Mouse (Mus musculus) spleen, embryonic (tissue): Measurements from ENCODE around the gene Gm45234.

Experiments
- CTCF ChIA-PET: fragments of 350-600 bp; sonication (Branson Sonifier 250); formaldehyde crosslinking; loops from one replicate; lab custom pipeline; 2022; lab: Charles Lee

Gene Gm45234

DNA sequence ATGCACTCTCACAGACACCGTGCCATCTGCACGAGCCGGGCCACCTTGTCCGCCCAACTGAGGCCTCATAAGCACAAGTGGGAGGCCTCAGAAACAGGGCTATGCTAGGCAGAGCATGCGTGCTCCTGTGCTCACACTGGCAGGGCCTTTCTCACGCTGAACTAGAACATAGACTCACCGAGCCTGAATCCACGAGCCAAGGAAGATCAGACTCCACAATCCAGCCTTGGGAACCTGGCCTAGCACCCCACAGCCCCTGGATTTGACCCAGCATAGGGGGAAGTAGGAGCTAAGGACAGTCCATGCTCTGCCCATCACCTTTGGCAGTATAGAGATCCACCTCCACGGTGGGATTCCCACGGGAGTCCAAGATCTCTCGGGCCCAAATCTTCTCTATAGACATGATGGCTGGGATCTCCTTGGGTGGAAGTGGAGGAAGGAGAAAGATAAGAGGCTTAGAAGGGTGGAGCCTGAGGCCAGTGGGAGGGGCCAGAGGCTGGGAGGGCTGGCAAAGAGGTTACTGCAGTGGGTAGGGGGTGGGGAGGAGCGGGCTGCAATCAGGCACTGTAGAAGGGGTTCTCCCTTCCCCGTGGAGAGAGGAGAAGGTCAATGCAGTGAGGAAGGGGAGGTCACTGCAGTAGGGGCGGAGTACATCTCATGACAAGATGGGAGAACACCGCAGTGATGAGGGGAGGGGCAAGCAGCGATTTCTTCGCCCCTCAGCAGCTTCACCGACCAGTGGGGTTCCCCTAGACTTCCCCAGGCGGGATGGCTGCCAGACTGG lies 12.3 kb upstream of the Gm45234 start:
- CTCF ChIA-PET = interaction anchor here (0.6 kb wide), 1 partner anchor 48 kb away, joined by 3 read pairs; no protein-coding TSS in a partner anchor

GRCm38 (mm10) chr6:124767536-124767919 lies 11.7 kb upstream of the Gm45234 start:
- CTCF ChIA-PET = interaction anchor here (0.6 kb wide), 1 partner anchor 48 kb away, joined by 3 read pairs; no protein-coding TSS in a partner anchor

- CTCF ChIA-PET = no interaction called here
Observed at GRCm38 (mm10) chr6:124765951-124766350, 10.1 kb upstream of the Gm45234 start.

- CTCF ChIA-PET = interaction anchor here (0.5 to 2.4 kb wide), 7 partner anchors 12 to 98 kb away, joined by 3 to 7 read pairs (median 5); no protein-coding TSS in a partner anchor
Observed at GRCm38 (mm10) chr6:124759259-124759658, 3.4 kb upstream of the Gm45234 start.

DNA sequence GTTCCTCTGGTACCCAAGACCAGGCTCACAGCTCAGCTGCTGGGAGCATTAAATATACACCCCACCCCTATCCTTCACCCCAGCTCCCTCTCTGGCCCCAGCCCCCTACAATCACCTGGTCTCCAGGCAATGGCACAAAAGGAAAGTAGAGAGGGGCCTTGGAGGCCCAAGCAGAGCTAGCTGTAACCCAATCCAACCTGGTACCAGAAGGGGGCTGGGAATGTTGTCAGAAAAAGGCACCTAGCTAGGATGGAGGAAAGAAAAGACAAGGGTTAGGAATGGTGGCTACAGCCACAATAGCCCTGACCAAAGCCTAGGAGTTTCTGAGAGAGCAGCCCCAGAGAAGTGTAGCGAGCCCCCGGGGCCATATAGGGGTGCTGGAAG lies 3.0 kb upstream of the Gm45234 start:
- CTCF ChIA-PET = interaction anchor here (0.5 to 2.4 kb wide), 7 partner anchors 11 to 97 kb away, joined by 3 to 7 read pairs (median 5); no protein-coding TSS in a partner anchor

- CTCF ChIA-PET = interaction anchor here (0.5 to 2.4 kb wide), 10 partner anchors 11 to 97 kb away, joined by 3 to 7 read pairs (median 4); partner anchors contain the start of gene Grcc10
Observed at GRCm38 (mm10) chr6:124757909-124758848, 2.4 kb upstream of the Gm45234 start.

GRCm38 (mm10) chr6:124757351-124757880 lies 1.6 kb upstream of the Gm45234 start:
- CTCF ChIA-PET = interaction anchor here (0.7 to 2.4 kb wide), 7 partner anchors 10 to 57 kb away, joined by 3 to 7 read pairs (median 3); partner anchors contain the start of gene Grcc10

GRCm38 (mm10) chr6:124756652-124757350 lies 980 bp upstream of the Gm45234 start:
- CTCF ChIA-PET = interaction anchor here (0.7 to 1.3 kb wide), 6 partner anchors 10 to 58 kb away, joined by 3 to 9 read pairs (median 3); partner anchors contain the start of gene Grcc10

- CTCF ChIA-PET = interaction anchor here (0.7 kb wide), 1 partner anchor 39 kb away, joined by 6 read pairs; no protein-coding TSS in a partner anchor
Observed at GRCm38 (mm10) chr6:124755306-124755705, 515 bp downstream of the Gm45234 start.

DNA sequence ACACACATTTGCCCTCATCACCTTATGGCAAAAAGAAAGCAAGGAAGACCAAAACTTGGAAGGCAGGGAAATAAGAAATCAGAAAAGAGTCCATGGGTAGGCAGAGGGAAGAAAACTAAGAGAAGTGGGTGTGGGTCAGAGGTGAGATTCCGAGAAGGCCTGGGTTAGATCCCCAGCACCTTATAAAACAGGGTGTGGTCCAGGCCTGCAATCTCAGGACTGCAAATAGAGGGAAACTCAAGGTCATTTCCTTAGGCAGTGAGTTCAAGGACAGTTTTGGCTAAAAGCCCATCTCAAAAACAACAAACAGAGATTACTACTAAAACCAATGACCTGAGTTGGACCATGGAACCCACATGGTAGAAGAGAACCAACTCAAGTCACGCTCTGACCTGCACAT lies 2.0 kb downstream of the Gm45234 start:
- CTCF ChIA-PET = no interaction called here

GRCm38 (mm10) chr6:124750405-124750804 lies 5.4 kb downstream of the Gm45234 start:
- CTCF ChIA-PET = no interaction called here

GRCm38 (mm10) chr6:124746654-124747632 lies 8.9 kb downstream of the Gm45234 start:
- CTCF ChIA-PET = interaction anchor here (0.6 to 1.3 kb wide), 3 partner anchors 11 to 12 kb away, joined by 3 to 7 read pairs (median 3); no protein-coding TSS in a partner anchor

DNA sequence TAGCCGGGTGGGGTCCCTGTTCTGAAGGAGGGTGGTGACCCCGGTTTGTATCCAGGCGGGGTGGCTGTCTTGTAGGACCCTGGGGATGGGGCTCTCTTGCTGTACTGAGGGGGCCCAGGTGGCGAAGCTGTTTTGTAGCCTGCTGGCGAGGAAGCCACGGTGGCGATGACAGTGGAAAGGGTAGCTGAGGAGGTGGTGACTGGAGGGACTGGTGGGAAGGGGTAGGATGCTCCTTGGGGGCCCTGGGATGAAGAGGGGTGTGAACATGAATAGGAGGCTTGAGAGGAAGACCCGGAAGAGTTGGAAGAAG lies 9.6 kb downstream of the Gm45234 start:
- CTCF ChIA-PET = interaction anchor here (1.3 kb wide), 1 partner anchor 13 kb away, joined by 3 read pairs; no protein-coding TSS in a partner anchor

DNA sequence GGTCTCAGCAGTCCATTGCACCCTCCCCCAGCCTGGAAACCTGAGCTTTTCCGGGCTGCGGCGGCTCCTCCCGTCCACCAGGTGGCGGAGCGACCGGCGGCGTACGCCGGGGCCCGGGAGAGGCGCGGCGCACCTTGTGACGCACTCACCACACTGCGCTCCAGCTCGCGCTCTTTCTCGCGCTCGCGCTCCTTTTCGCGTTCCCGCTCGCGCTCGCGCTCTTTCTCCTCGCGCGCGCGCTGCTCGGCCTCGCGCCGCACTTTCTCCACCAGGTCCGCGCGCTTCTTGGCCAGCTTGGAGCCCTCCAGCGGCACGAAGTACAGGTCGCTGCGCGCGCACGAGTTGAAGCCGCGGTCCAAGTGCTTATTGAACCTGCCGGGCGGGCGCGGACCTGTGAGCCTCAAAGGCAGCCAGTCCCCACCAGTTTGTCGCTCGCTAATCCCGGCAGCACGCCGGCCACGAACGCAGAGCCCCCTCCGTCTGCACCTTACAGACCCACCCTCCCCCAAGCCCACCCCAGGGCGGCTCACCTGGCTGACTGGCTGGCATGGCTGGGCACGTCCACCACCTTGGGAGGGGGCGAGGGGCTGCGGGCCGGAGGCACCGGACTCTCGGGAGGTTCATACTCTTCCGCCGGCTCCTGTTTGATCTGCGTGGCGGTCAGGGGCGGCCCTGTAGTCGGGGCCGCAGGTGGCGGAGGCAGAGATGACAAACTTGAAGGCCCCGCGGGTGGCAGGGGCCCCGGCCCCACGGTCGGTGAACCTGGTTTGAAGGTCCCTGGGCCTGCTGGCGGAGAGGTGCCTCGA lies 10.1 kb downstream of the Gm45234 start:
- CTCF ChIA-PET = interaction anchor here (0.9 to 1.3 kb wide), 3 partner anchors 13 to 34 kb away, joined by 3 read pairs; partner anchors contain the start of genes Emg1 and Phb2

DNA sequence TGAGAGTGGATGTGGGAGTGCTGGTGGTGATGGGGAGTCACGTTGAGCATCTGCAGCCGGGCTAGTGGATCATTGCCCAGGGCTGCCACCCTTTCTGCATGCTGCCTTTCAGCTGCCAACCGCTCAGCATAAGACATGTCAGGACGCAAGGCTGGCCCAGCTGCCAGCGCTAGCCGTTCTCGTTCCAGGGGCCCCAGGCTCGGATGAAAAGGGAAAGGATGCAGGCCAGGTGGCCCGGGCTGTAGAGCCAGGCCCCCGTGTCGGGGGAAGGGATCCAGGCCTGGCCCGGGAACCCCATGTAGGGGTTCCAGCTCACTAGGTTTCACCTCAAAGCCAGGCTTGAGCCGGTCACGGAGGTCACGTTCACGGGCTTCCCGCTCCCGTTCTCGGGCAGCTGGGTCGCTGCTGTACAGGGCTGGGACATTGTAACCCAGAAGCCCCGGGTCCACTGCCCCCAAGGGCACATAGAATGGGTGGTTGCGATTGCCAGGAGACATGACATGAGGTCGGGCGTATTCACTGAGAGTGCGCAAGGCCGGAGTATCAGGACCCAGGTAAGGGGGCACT lies 11.0 kb downstream of the Gm45234 start:
- CTCF ChIA-PET = interaction anchor here (0.9 to 1.2 kb wide), 2 partner anchors 14 to 33 kb away, joined by 3 read pairs; partner anchors contain the start of genes Emg1 and Phb2

DNA sequence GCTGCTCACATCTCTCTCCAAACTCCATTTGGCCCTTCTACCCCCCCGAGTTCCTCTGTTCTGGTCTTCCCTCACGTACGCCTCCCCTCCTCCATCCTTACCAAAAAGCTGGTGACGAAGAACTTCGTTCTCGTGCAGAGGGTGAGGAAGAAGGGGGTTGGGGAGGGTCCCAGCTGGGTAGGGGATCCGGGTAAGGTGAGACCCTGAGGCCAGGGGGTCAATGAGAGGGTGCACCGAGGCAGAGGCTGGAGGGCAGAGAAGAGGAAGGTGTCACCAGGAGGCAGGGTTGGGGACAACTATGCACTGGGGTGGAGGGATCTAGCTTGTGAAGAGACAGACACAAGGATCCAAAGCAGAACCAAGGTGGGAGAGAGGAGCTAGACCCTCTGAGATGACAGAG lies 12.2 kb downstream of the Gm45234 start:
- CTCF ChIA-PET = interaction anchor here (0.6 to 1.0 kb wide), 2 partner anchors 16 to 266 kb away, joined by 3 to 7 read pairs; no protein-coding TSS in a partner anchor

DNA sequence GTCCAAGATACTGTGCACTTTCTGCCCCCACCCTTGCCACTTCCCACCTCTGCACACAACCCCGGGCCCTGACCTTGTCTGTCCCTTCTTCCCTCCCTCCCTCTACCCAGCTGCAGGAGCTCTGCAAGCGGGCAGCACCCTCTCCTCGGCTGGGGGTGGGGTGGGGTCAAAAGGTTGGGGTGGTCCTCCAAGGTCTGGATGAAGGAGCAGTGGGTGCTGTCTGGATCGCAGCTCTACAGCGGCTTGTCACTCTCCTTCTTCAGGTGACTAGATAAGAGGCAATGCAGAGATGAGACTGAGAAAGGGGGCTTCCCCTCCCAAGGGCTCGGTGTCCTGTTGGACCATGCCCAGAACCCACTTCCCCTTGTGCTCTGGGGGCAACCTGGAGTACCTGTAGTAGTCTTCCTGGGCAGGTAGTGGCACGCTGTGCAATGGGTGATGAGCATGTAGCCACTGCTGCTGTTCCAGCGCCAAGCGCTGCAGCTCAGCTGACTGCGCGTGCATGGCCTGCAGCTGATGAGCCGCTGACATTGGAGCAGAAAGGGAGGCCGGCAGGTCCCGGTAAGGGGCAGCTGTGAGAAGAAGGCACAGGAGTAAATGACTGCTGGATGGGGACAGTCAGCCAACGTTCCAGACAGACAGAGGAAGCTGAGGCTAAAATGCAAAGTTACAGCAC lies 12.8 kb downstream of the Gm45234 start:
- CTCF ChIA-PET = interaction anchor here (0.6 to 3.8 kb wide), 3 partner anchors 16 to 267 kb away, joined by 3 to 22 read pairs (median 7); no protein-coding TSS in a partner anchor
